Mouse (Mus musculus): Measurements from ENCODE around the gene Efcab8. TPM values are rescaled to one million over a fixed set of nuclear protein-coding genes. Genes with fewer than 3 reads are reported as not detected.

Gene Efcab8
- total RNA-seq, 1 experiment: 1.2 TPM

DNA sequence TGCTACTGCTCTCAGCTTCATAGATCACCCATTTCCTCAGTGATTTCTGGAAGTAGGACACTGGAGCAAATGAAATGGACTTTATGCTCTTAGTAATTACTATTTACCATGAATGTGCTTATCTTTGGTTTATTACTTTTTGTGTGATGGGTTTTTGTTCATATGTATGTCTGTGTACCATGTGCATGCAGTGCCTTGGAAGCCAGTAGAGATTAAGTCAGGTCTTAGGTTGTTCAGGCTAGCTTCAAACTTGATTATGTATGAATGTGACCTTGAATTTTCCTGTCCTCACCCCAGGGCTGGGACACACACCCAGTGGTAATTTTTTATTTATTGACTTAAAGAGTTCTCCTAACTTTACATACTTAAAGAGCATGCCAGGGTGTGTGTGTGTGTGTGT, 31.7 kb upstream of the Efcab8 start:
- Histone ChIP-seq H3K9me3 (ENCODE audit: control insufficient read depth, insufficient read depth, low read depth, low read length) (no peaks in the 10 kb centered on the region), H3K27ac (ENCODE audit: insufficient read depth, low read depth, low read length, poor library complexity, severe bottlenecking) (no peak overlapping the region), H3K4me3 (ENCODE audit: insufficient read depth in 1 of 2, low read depth in 1 of 2, low read length in 2 of 2, poor library complexity in 1 of 2, severe bottlenecking in 1 of 2) (no peak overlapping the region), H3K4me1 (ENCODE audit: control insufficient read depth in 2 of 2, insufficient read depth in 2 of 2, low read length in 2 of 2, poor library complexity in 1 of 2) (no peaks in the 10 kb centered on the region; a peak in 1 of 4 replicates), H3K9ac (ENCODE audit: insufficient read depth, low read depth, low read length, poor library complexity, severe bottlenecking) (no peak overlapping the region), H3K36me3 (ENCODE audit: control insufficient read depth, insufficient read depth, low read length, poor library complexity, severe bottlenecking) (peaks cover 5% of the 10 kb centered on the region; the same call in 1 of the 2 replicates)
- TF ChIP-seq ZNF384 (IDR thresholded peaks at IDR 0.05; ENCODE audit: low read depth, low read length): no peak
- no peak for DNase-seq (ENCODE audit: low read depth, low spot score)
- in situ Hi-C loops (cut with MboI; ENCODE audit: low sequenced_read_pairs in 2 of 2, unreplicated experiment in 2 of 2): no loop called here

DNA sequence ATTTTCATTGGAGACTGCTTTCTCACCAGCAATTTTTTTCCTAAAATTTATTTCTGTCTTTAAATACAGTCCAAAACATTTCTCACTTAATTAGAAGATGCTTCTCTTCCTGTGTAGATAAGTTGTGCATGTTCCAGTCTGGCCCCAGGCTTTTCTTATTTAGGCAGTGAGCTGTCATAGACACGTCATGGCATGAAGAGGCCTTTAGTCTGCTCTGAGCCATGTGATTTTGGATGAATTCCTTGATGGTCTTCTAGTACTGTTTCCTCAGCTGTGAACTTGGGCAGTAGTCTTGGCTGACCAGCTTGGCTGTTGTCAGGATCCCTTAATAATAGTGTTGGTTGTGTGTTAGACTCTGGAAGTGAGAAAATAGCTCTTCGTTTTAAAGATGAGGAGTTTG, 29.4 kb upstream of the Efcab8 start:
- Histone ChIP-seq H3K9ac (ENCODE audit: insufficient read depth, low read depth, low read length, poor library complexity, severe bottlenecking) (no peak overlapping the region), H3K4me1 (ENCODE audit: control insufficient read depth in 2 of 2, insufficient read depth in 2 of 2, low read length in 2 of 2, poor library complexity in 1 of 2) (no peaks in the 10 kb centered on the region), H3K9me3 (ENCODE audit: control insufficient read depth, insufficient read depth, low read depth, low read length) (no peaks in the 10 kb centered on the region), H3K27ac (ENCODE audit: insufficient read depth, low read depth, low read length, poor library complexity, severe bottlenecking) (no peak overlapping the region), H3K36me3 (ENCODE audit: control insufficient read depth, insufficient read depth, low read length, poor library complexity, severe bottlenecking) (peaks cover 5% of the 10 kb centered on the region; the same call in 1 of the 2 replicates), H3K4me3 (ENCODE audit: insufficient read depth in 1 of 2, low read depth in 1 of 2, low read length in 2 of 2, poor library complexity in 1 of 2, severe bottlenecking in 1 of 2) (no peak overlapping the region)
- no peak for DNase-seq (ENCODE audit: low read depth, low spot score)
- in situ Hi-C loops (cut with MboI; ENCODE audit: low sequenced_read_pairs in 2 of 2, unreplicated experiment in 2 of 2): no loop called here
- no peak for TF ChIP-seq MAFK (IDR thresholded peaks at IDR 0.05; ENCODE audit: insufficient read depth, low read depth, low read length)
- no peak for TF ChIP-seq ZNF384 (IDR thresholded peaks at IDR 0.05; ENCODE audit: low read depth, low read length)
- no peak for TF ChIP-seq CHD2 (IDR thresholded peaks at IDR 0.05; ENCODE audit: low read depth, low read length)
- no peak for TF ChIP-seq ZC3H11A (IDR thresholded peaks at IDR 0.05; ENCODE audit: borderline replicate concordance, low read depth, low read length)
- TF ChIP-seq HCFC1 (IDR thresholded peaks at IDR 0.05; ENCODE audit: borderline replicate concordance, insufficient read depth, low read length): no peak

DNA sequence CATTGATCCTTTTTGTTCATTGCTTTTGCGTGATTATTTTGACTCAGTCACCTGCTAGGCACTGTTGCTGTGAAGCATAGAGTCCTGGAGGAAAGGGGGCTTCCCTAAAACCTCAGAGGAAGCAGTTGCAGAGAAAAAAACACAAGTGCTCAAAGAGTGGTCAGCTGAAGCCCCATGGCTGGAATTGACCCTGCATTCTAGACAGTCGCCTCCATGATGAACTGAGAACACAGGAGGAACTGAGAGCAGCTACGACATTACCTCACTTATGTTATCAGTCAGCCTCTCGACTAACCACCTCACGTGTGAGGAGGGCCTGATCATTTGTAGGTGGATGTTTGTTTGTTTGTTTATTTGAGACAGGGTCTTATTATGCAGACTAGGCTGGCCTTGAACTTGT, 17.6 kb upstream of the Efcab8 start:
- in situ Hi-C loops (cut with MboI; ENCODE audit: low sequenced_read_pairs in 2 of 2, unreplicated experiment in 2 of 2): no loop called here
- H3K36me3 ChIP-seq (ENCODE audit: control insufficient read depth, insufficient read depth, low read length, poor library complexity, severe bottlenecking): peaks cover 23% of the 10 kb centered on the region
- H3K27ac ChIP-seq (ENCODE audit: insufficient read depth, low read depth, low read length, poor library complexity, severe bottlenecking): no peak overlapping the region
- no peak for DNase-seq (ENCODE audit: low read depth, low spot score)
- no peaks in the 10 kb centered on the region for H3K9me3 ChIP-seq (ENCODE audit: control insufficient read depth, insufficient read depth, low read depth, low read length)
- no peak overlapping the region for H3K9ac ChIP-seq (ENCODE audit: insufficient read depth, low read depth, low read length, poor library complexity, severe bottlenecking)
- H3K4me1 ChIP-seq (ENCODE audit: control insufficient read depth in 2 of 2, insufficient read depth in 2 of 2, low read length in 2 of 2, poor library complexity in 1 of 2): 0 out of 4 replicates have a peak, but pooled peaks cover 0 to 2% of the 10 kb centered on the region in 2 experiments
- TF ChIP-seq HCFC1 (IDR thresholded peaks at IDR 0.05; ENCODE audit: borderline replicate concordance, insufficient read depth, low read length): no peak
- no peak for TF ChIP-seq CHD2 (IDR thresholded peaks at IDR 0.05; ENCODE audit: low read depth, low read length)
- TF ChIP-seq ZNF384 (IDR thresholded peaks at IDR 0.05; ENCODE audit: low read depth, low read length): no peak
- no peak for TF ChIP-seq MAFK (IDR thresholded peaks at IDR 0.05; ENCODE audit: insufficient read depth, low read depth, low read length)
- TF ChIP-seq ZC3H11A (IDR thresholded peaks at IDR 0.05; ENCODE audit: borderline replicate concordance, low read depth, low read length): no peak
- no peak overlapping the region for H3K4me3 ChIP-seq (ENCODE audit: insufficient read depth in 1 of 2, low read depth in 1 of 2, low read length in 2 of 2, poor library complexity in 1 of 2, severe bottlenecking in 1 of 2)

DNA sequence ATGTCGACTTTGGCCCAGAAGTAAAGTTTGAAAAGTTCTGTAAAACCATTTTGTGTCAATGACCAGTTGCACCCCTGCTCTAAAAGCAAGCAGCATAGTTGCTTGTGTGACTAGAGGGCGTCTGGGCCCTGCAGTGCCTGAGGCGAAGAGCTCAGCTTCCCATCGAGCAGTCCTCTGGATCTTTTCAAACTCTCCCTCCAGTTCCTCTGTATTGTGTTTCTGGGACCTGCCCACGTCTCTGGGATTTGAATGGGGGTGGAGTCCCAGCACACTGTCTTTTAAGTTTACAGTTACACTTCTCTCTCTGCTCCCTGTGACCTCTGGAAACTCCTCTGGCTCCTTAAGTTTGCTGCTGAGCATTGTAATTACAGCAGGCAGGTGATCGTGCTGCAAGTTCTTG, 12.2 kb upstream of the Efcab8 start:
- no peak for TF ChIP-seq MAFK (IDR thresholded peaks at IDR 0.05; ENCODE audit: insufficient read depth, low read depth, low read length)
- no peak for TF ChIP-seq CHD2 (IDR thresholded peaks at IDR 0.05; ENCODE audit: low read depth, low read length)
- no peak for TF ChIP-seq ZC3H11A (IDR thresholded peaks at IDR 0.05; ENCODE audit: borderline replicate concordance, low read depth, low read length)
- no peak for TF ChIP-seq ZNF384 (IDR thresholded peaks at IDR 0.05; ENCODE audit: low read depth, low read length)
- no peak for TF ChIP-seq HCFC1 (IDR thresholded peaks at IDR 0.05; ENCODE audit: borderline replicate concordance, insufficient read depth, low read length)
- Histone ChIP-seq H3K36me3 (ENCODE audit: control insufficient read depth, insufficient read depth, low read length, poor library complexity, severe bottlenecking) (peaks cover 5% of the 10 kb centered on the region), H3K4me3 (ENCODE audit: insufficient read depth in 1 of 2, low read depth in 1 of 2, low read length in 2 of 2, poor library complexity in 1 of 2, severe bottlenecking in 1 of 2) (no peak overlapping the region), H3K27ac (ENCODE audit: insufficient read depth, low read depth, low read length, poor library complexity, severe bottlenecking) (0 out of 2 replicates have a peak overlapping the region, but pooled peaks have one; percentile 31), H3K9ac (ENCODE audit: insufficient read depth, low read depth, low read length, poor library complexity, severe bottlenecking) (no peak overlapping the region), H3K9me3 (ENCODE audit: control insufficient read depth, insufficient read depth, low read depth, low read length) (no peaks in the 10 kb centered on the region), H3K4me1 (ENCODE audit: control insufficient read depth in 2 of 2, insufficient read depth in 2 of 2, low read length in 2 of 2, poor library complexity in 1 of 2) (peaks cover 0 to 4% of the 10 kb centered on the region in 2 experiments; a peak in 1 of 4 replicates)
- in situ Hi-C loops (cut with MboI; ENCODE audit: low sequenced_read_pairs in 2 of 2, unreplicated experiment in 2 of 2): no loop called here
- peak; percentile 44 for DNase-seq (ENCODE audit: low read depth, low spot score)

DNA sequence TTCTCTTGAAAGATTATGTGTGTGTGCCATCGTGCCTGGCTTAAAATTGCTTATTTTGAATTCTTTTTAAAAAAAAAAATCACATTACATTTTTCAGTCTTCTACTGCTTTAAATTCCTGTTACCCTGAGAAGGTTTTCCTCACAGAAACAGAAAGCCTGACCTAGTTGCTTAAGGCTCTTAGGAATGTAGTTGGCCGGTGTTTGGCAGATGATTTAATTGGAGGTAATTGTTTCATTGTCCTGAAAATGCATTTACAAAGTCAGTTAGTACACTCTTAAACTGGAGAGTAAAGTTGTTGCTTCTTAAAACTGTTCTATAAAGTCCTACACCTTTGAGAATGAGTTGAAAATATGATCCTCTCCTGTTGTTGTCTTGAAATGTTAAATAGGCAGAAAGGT, 10.8 kb upstream of the Efcab8 start:
- H3K9me3 ChIP-seq (ENCODE audit: control insufficient read depth, insufficient read depth, low read depth, low read length): no peaks in the 10 kb centered on the region
- peaks cover 0 to 7% of the 10 kb centered on the region in 2 experiments; a peak in 2 of 4 replicates for H3K4me1 ChIP-seq (ENCODE audit: control insufficient read depth in 2 of 2, insufficient read depth in 2 of 2, low read length in 2 of 2, poor library complexity in 1 of 2)
- no peak overlapping the region for H3K9ac ChIP-seq (ENCODE audit: insufficient read depth, low read depth, low read length, poor library complexity, severe bottlenecking)
- no peak overlapping the region for H3K27ac ChIP-seq (ENCODE audit: insufficient read depth, low read depth, low read length, poor library complexity, severe bottlenecking)
- TF ChIP-seq HCFC1 (IDR thresholded peaks at IDR 0.05; ENCODE audit: borderline replicate concordance, insufficient read depth, low read length) (no peak), MAFK (IDR thresholded peaks at IDR 0.05; ENCODE audit: insufficient read depth, low read depth, low read length) (no peak), ZNF384 (IDR thresholded peaks at IDR 0.05; ENCODE audit: low read depth, low read length) (no peak), ZC3H11A (IDR thresholded peaks at IDR 0.05; ENCODE audit: borderline replicate concordance, low read depth, low read length) (no peak), CHD2 (IDR thresholded peaks at IDR 0.05; ENCODE audit: low read depth, low read length) (no peak)
- peaks cover 5% of the 10 kb centered on the region for H3K36me3 ChIP-seq (ENCODE audit: control insufficient read depth, insufficient read depth, low read length, poor library complexity, severe bottlenecking)
- in situ Hi-C loops (cut with MboI; ENCODE audit: low sequenced_read_pairs in 2 of 2, unreplicated experiment in 2 of 2): no loop called here
- no peak for DNase-seq (ENCODE audit: low read depth, low spot score)
- no peak overlapping the region for H3K4me3 ChIP-seq (ENCODE audit: insufficient read depth in 1 of 2, low read depth in 1 of 2, low read length in 2 of 2, poor library complexity in 1 of 2, severe bottlenecking in 1 of 2)

All from ES-E14 (cell line).